Mouse (Mus musculus): ENCODE measurements at regions not wholly inside any gene's neighbourhood (a gene's known extent, or its start where the extent isn't known, plus 50 kb on each side); places are given as distances from the start of the nearest gene placed in this dataset.

DNA sequence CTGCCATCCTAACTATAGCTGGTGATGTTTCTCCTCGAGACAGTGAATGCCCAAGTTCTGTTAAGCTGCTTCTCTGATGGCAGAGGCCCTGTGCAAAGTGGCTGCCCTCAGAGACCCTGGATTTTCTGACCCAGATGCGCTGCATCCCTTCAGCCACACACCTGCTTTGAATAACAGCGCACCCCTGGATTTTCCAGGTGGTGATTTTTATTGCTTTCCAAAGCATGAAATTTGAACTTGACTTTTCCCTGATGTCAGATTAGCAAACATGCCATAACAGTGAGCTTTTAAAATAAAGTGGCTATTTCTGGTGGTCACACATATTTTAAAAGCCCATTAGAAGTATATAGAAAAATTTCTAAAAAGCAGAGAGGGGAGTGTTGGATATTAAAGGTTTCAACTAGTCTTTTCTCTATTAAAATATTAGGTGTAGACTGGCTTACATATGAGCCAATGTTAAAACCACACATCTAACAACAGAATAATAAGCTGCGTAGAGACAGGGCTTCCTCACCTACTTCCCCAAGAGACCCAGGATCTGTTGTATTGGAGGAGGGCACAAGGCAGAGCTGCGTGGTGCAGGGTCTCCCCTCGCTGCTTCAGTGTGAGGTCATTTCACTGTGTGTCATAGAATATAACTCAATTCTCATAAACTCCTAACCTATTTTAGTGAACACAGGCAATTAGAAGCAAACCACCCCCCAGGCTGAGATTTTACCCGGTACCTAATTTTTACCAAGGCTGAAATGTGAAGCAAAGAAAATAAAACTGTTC is 280.3 kb downstream of the Ccdc91 start:
- in situ Hi-C loops (cut with MboI, MseI) = no loop called here

DNA sequence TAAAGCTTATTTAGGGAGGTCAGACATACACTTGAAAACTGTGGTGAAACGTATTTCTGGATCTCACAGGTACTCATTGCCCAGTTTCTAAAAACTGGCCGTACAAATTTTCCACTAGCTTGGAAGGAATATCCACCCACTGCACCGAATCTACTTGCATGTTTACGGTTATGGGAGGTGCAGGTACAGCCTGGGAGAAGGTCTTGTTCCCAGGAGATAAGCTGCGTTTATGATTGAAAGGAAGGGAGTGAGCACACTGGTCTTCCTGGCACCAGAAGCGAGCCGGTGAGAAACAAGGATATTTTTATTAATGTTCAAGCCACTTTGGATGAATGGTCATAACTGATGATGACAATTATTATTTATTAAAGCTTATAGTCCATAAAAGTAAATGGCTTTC is 283.9 kb downstream of the Ccdc91 start:
- in situ Hi-C loops (cut with MboI, MseI) = no loop called here

DNA sequence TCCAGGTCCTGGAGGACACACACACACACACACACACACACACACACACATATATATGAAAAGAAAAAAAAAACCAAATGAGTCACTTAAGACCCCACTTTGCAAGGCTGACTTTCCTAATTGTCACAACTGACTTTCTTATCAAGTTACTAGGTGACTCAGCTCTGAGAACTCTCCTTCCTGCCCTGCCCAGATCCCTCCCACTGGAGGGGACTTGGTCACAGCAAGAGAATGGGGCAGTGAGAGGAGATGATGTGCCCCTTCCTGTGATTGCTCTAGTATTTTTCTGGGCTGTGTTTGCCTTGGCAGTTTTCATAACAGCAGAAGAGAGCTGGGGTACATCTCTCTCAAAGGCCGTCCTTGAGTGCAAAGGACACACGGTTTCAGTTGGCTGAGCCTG is 284.5 kb downstream of the Ccdc91 start:
- in situ Hi-C loops (cut with MboI, MseI) = no loop called here

DNA sequence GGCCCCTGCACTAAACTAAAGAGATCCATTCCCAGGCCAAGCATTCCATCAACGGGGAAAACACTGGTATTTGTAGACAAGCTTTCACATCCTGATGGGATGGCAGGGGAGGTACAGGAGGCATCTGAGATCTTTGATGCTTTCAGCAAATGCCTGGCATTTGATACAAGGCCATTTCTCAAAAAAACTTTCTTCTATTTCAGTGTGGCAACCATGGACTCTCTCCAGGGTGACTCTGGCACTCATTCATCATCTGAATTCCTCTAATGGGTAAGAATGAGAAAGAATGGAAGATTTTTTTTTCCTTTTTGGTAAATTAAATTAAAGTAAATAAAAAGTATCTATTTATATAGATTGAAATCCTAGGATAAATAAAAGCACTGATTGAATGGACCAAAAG is 281.8 kb upstream of the Far2 start:
- in situ Hi-C loops (cut with MboI, MseI) = no loop called here

DNA sequence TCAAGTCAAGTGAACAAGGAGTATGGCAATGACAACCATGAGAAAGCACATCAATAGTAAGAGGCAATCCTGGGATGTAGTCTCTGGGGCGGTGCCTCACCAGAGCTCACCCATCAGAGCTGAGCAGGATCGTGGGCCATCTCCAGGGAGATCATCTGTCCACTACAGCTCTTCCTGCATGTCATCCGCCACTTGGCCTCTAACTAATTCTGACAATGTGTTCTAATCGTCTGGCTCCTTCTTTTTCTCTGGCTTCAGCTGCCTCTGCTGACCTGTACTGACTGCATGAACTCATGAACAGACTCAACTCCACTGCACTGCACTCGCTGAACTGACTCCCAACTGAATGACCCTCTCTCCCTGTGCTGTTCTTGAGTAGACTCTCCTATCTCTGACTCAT is 277.9 kb upstream of the Far2 start:
- in situ Hi-C loops (cut with MboI, MseI) = no loop called here

GRCm38 (mm10) chr6:147770034-147770433 is 277.0 kb upstream of the Far2 start:
- in situ Hi-C loops (cut with MboI, MseI) = no loop called here

GRCm38 (mm10) chr6:147771411-147771810 is 275.6 kb upstream of the Far2 start:
- in situ Hi-C loops (cut with MboI, MseI) = no loop called here

DNA sequence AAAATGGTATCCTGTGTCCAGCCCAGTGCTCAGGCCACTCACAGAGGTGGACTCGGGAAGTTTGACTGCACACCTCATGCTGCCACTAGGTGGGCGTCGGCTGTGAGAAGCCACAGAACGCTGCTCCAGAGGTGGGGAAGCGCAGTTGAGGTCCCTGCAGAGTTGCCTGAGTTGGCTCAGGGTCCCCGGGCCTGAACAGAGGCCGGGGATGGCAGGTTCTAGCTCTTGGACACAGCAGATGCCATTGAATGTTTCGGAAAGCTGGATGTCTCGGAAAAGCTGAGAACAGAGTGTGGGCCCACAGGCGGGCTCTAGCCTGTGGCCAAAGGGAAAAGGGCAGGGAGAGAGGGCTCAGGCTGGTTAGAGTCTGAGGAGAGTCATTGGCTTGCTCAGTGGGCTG is 273.2 kb upstream of the Far2 start:
- in situ Hi-C loops (cut with MboI, MseI) = no loop called here

DNA sequence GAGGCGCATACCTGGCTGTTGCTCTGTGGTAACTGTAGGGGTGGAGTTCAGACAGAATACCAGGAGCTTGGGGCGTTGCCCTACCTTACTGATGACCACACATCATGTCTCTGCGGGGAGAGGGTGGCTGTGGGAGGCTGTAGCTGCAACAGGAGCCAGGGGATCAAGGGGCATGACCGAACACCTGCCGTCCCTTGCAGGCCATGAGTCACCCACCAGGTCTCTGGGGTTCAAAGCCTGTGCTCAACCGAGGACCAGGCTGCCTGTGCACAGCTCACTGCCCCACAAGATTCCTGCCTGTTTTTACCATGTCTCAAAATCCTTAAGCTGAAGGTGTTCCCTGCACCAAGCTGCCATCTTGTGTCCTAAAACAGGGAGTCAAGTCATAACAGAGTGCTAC is 272.4 kb upstream of the Far2 start:
- in situ Hi-C loops (cut with MboI, MseI) = no loop called here

DNA sequence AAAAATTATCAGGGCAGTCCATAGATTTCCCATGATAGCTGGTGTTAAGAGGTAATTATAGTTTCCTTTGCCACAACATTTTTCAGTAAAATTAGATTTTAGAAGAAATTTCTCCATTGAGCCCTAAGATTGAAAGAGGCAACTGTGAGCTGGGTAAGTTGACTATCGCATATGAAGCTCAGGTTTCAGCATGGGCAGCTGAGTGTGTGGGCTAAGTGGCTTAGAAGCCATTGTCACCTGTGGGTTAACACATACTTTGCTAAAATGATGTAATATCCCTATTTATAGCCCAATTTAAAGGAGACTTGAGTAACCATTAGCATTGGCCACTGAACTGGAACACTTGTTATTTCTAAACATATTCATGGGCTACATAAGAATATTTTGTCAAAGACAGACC is 267.6 kb upstream of the Far2 start:
- in situ Hi-C loops (cut with MboI, MseI) = no loop called here

DNA sequence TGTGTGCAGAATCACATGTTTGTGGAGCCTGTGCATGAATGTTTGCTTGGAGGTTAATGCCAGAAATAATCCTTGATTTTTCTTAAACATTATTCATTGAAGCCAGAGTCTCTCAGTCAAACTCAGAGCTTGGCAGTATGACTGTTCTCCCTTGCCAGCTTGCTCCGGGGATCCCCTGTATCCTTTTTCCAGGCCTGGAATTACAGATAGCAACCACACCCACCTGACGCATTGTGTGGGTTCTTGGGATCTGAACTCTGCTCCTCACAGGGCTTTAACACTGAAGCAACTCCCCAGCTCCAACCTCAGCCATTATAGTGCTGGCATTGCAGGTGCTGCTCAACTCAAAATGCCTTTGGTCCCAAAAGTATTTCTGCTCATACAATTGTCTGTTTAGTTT is 262.8 kb upstream of the Far2 start:
- in situ Hi-C loops (cut with MboI, MseI) = loop anchor here (10.0 kb wide), 1 partner anchor 1731 kb away; no protein-coding TSS in a partner anchor

GRCm38 (mm10) chr6:147784854-147785253 is 262.2 kb upstream of the Far2 start:
- in situ Hi-C loops (cut with MboI, MseI) = loop anchor here (10.0 kb wide), 1 partner anchor 1730 kb away; no protein-coding TSS in a partner anchor

GRCm38 (mm10) chr6:147788095-147788494 is 259.0 kb upstream of the Far2 start:
- in situ Hi-C loops (cut with MboI, MseI) = loop anchor here (10.0 kb wide), 1 partner anchor 1727 kb away; no protein-coding TSS in a partner anchor

DNA sequence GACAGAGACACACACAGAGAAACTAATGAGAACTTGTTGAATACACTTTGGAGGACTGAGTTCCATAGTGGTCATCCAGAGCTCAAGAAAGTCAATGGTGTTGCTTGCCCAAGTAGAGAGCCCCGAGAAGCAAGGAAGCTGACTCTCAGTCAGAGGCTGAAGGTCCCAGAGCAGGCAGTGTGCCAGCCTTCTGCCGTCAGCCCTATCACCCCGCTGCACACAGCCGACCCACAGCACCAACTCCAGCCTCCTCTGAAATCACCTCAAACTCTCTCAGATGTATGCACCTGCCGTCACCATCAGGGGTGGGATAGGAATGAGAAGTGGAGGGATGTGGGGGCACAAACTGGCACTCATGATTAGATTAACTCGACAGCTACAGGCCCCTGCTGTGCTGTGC is 257.9 kb upstream of the Far2 start:
- in situ Hi-C loops (cut with MboI, MseI) = loop anchor here (10.0 kb wide), 1 partner anchor 1726 kb away; no protein-coding TSS in a partner anchor

DNA sequence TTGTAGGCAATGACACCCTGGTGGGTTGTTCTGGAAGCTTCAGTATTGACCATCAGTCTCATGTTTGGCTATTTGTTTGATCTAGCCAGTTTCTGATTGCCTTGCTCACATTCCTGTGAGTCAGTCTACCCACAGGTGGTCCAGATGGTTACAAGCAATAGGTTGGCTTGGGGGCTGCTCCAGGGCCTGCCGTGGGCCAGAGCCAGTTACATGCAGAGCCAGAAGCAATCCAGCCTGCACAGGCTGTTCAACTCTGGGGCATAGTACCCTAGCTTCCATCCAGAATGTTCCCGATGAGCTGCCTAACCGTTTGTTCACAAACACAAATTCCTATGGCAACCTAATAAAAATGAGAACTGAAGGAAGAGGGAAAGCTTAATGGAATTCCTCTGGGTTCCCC is 253.2 kb upstream of the Far2 start:
- in situ Hi-C loops (cut with MboI, MseI) = no loop called here

GRCm38 (mm10) chr6:147794351-147794750 is 252.7 kb upstream of the Far2 start:
- in situ Hi-C loops (cut with MboI, MseI) = no loop called here

- in situ Hi-C loops (cut with MboI, MseI) = no loop called here
Observed at GRCm38 (mm10) chr6:147799009-147799727, 247.9 kb upstream of the Far2 start.

- in situ Hi-C loops (cut with MboI, MseI) = no loop called here
Observed at GRCm38 (mm10) chr6:147799861-147800260, 247.2 kb upstream of the Far2 start.

DNA sequence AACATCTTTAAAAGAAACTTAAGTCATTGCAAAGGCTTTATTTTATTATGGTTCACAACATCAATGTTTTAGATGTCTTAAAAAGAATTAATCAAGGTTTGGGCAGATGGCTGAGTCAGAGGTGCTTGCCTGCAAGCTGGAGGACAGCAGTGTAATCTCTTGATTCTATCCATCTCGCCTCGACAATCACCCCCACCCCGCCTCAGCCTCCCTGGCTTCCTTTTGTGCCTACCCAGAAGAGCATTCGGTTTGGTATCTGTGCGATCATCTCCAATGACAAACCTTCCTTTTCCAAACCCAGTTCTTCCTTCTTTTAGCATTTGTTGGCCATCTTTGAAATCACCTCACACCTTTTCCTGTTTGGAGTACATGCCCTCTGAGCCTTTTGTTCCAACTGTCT is 246.2 kb upstream of the Far2 start:
- in situ Hi-C loops (cut with MboI, MseI) = no loop called here

GRCm38 (mm10) chr6:147803893-147804292 is 243.2 kb upstream of the Far2 start:
- in situ Hi-C loops (cut with MboI, MseI) = no loop called here

- in situ Hi-C loops (cut with MboI, MseI) = no loop called here
Observed at GRCm38 (mm10) chr6:147810710-147811109, 236.3 kb upstream of the Far2 start.

- in situ Hi-C loops (cut with MboI, MseI) = no loop called here
Observed at GRCm38 (mm10) chr6:147816861-147817260, 230.2 kb upstream of the Far2 start.

- in situ Hi-C loops (cut with MboI, MseI) = no loop called here
Observed at GRCm38 (mm10) chr6:147817262-147817661, 229.8 kb upstream of the Far2 start.
